Mouse (Mus musculus) ES-E14 (cell line): ENCODE measurements around the gene Clec12a. TPM values are rescaled to one million over a fixed set of nuclear protein-coding genes. Genes with fewer than 3 reads are reported as not detected.

Source experiments
- DNase-seq: peaks from one replicate; pipeline ENCODE4 v3.0.0-alpha.2; 2013; ENCODE audit warnings: low read depth, low spot score
- H3K27ac ChIP-seq: 2 replicates; pipeline ENCODE4 v1.5.1; 2012; ENCODE audit warnings: low read depth, mild to moderate bottlenecking, low read length, moderate library complexity, mixed read lengths; ENCODE audit not compliant: poor library complexity, insufficient read depth, severe bottlenecking
- H3K36me3 ChIP-seq: 2 replicates; pipeline ENCODE4 v1.6.1; 2012; ENCODE audit warnings: mild to moderate bottlenecking, low read length, moderate library complexity, mixed read lengths; ENCODE audit not compliant: control insufficient read depth, poor library complexity, insufficient read depth, severe bottlenecking
- H3K4me1 ChIP-seq, 2 experiments: fragments of 150-350 bp in 1 of 2; sonication (generic) in 1 of 2; 2 replicates each; pipeline ENCODE4 v1.6.1; 2012; ENCODE audit warnings: low read length in 2 of 2, mild to moderate bottlenecking in 1 of 2, mixed read lengths in 1 of 2; ENCODE audit not compliant: control insufficient read depth in 2 of 2, insufficient read depth in 2 of 2, poor library complexity in 1 of 2
- H3K4me3 ChIP-seq, 2 experiments: fragments of 150-350 bp in 1 of 2; sonication (generic) in 1 of 2; 2 replicates each; pipeline ENCODE4 v1.5.1; 2012; ENCODE audit warnings: low read length in 2 of 2, low read depth in 1 of 2, mild to moderate bottlenecking in 1 of 2, mixed read lengths in 1 of 2; ENCODE audit not compliant: insufficient read depth in 1 of 2, poor library complexity in 1 of 2, severe bottlenecking in 1 of 2
- H3K9ac ChIP-seq: 2 replicates; pipeline ENCODE4 v1.6.1; 2012; ENCODE audit warnings: low read depth, mild to moderate bottlenecking, low read length, mixed read lengths; ENCODE audit not compliant: poor library complexity, insufficient read depth, severe bottlenecking
- H3K9me3 ChIP-seq: fragments of 150-350 bp; sonication (generic); 2 replicates; pipeline ENCODE4 v1.6.1; 2012; ENCODE audit warnings: low read depth, mild to moderate bottlenecking, low read length; ENCODE audit not compliant: control insufficient read depth, insufficient read depth
- CHD2 ChIP-seq: IDR thresholded peaks from 2 replicates; pipeline ENCODE4 v1.6.1; 2014; ENCODE audit warnings: mild to moderate bottlenecking, low read depth, low read length, inconsistent platforms
- HCFC1 ChIP-seq: IDR thresholded peaks from 2 replicates; pipeline ENCODE4 v1.6.1; 2012; ENCODE audit warnings: low read length, inconsistent platforms, borderline replicate concordance; ENCODE audit not compliant: insufficient read depth
- MAFK ChIP-seq: IDR thresholded peaks from 2 replicates; pipeline ENCODE4 v1.6.1; 2014; ENCODE audit warnings: mild to moderate bottlenecking, low read depth, low read length, inconsistent platforms; ENCODE audit not compliant: insufficient read depth
- ZC3H11A ChIP-seq: IDR thresholded peaks from 2 replicates; pipeline ENCODE4 v1.6.1; 2012; ENCODE audit warnings: low read depth, mild to moderate bottlenecking, inconsistent platforms, low read length, borderline replicate concordance
- ZNF384 ChIP-seq: IDR thresholded peaks from 2 replicates; pipeline ENCODE4 v1.6.1; 2012; ENCODE audit warnings: low read depth, low read length, inconsistent platforms
- in situ Hi-C, 2 experiments: fragments of 600-800 bp; cut with MboI; formaldehyde crosslinking; loops; one replicate each; pipeline ENCODE4 v1.15.1; 2025; ENCODE audit warnings: low sequenced_read_pairs in 2 of 2, inconsistent platforms in 1 of 2; ENCODE audit not compliant: unreplicated experiment in 2 of 2
- total RNA-seq: library from RNA; depleted of rRNA; stranded (reverse); fragments of 300-350 nt; gene quantifications from 2 replicates; pipeline ENCODE4 v1.2.3, GENCODE M21; 2012

The Clec12a gene
- total RNA-seq, 1 experiment = not detected

- Histone ChIP-seq H3K27ac (no peak overlapping the region), H3K9me3 (no peaks in the 10 kb centered on the region), H3K4me1 (peaks cover 0 to 3% of the 10 kb centered on the region in 2 experiments; a peak in 3 of 4 replicates), H3K4me3 (no peak overlapping the region), H3K9ac (no peak overlapping the region), H3K36me3 (no peaks in the 10 kb centered on the region)
- no peak for DNase-seq
- in situ Hi-C loops = no loop called here
- TF ChIP-seq CHD2 (no peak), MAFK (no peak), HCFC1 (no peak), ZNF384 (no peak)
Observed at GRCm38 (mm10) chr6:129359515-129359914, 17.0 kb downstream of the Clec12a start.

- H3K4me1 ChIP-seq = peaks cover 0 to 3% of the 10 kb centered on the region in 2 experiments; a peak in 3 of 4 replicates
- DNase-seq = peak; percentile 62
- in situ Hi-C loops = loop anchor here in 1 of 2 experiments (10.0 kb wide), 1 partner anchor 509 kb away; no protein-coding TSS in a partner anchor
- H3K9me3 ChIP-seq = no peaks in the 10 kb centered on the region
- TF ChIP-seq ZC3H11A (no peak), MAFK (no peak), CHD2 (no peak), HCFC1 (no peak), ZNF384 (no peak)
- no peaks in the 10 kb centered on the region for H3K36me3 ChIP-seq
- no peak overlapping the region for H3K27ac ChIP-seq
- H3K9ac ChIP-seq = no peak overlapping the region
- no peak overlapping the region for H3K4me3 ChIP-seq
Observed at GRCm38 (mm10) chr6:129363942-129364341, 21.5 kb downstream of the Clec12a start.

DNA sequence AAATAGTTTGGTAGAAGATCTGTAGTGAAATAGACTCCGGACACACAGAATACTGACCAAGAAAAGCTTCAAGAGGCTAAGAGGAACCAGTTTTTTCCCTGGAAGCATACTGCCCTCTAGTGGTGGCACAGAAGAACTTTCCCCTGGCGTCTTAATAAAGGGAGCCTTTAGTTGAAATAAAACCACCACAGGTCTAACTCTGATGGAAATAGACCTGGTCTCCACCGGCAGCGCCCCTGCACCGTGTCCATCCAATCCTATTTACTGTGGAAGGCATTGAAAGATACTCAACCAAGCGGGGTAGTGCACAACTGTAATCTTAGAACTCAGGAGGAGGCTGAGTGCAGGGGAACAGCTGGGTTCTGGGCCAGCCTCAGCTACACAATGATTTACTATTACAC lies 23.5 kb downstream of the Clec12a start:
- DNase-seq = peak; percentile 41
- H3K9ac ChIP-seq = no peak overlapping the region
- H3K36me3 ChIP-seq = no peaks in the 10 kb centered on the region
- peaks cover 0 to 3% of the 10 kb centered on the region in 2 experiments; a peak in 3 of 4 replicates for H3K4me1 ChIP-seq
- no peaks in the 10 kb centered on the region for H3K9me3 ChIP-seq
- TF ChIP-seq ZNF384 = no peak
- peak; percentile 89 for TF ChIP-seq ZC3H11A
- in situ Hi-C loops = loop anchor here in 1 of 2 experiments (10.0 kb wide), 1 partner anchor 511 kb away; no protein-coding TSS in a partner anchor
- H3K4me3 ChIP-seq = no peak overlapping the region
- H3K27ac ChIP-seq = no peak overlapping the region

DNA sequence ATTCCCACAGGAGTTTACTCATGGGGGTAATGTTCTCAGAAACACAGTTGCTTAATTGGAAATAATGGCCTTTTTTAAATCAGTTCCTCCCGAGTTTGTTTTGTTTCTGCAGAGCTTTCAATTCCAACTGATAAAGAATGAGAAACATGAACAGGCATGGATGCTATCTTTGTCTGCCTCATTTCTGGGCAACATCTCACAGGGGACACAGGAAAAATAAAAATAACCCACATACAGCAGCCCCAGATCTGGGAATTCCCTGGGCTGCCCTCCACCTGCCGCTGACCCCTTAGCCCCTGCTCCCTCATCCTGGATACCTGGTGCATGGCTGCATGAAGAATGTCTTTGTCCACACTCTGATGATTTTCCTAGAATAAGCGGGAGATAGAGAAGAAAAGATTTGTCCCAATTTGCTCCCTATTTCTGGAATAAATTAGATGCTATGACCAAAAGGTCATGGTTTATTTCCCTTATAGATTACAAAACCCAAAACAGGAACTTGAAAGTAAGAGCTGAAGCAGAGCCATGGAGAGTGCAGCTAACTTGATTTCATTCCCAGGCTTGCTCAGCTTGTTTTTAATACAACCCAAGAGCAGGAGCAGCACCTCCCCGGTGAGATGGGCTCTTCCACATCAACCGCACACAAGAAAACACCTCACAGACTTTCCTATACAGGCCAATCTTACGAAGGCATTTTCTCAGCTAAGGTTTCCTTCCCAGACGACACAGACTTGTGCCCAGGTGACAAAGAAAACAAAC lies 27.1 kb downstream of the Clec12a start:
- H3K36me3 ChIP-seq = no peaks in the 10 kb centered on the region
- H3K27ac ChIP-seq = no peak overlapping the region
- TF ChIP-seq HCFC1 (no peak), ZNF384 (no peak), MAFK (no peak), CHD2 (no peak), ZC3H11A (no peak)
- no peaks in the 10 kb centered on the region for H3K9me3 ChIP-seq
- H3K4me3 ChIP-seq = no peak overlapping the region
- H3K4me1 ChIP-seq = no peaks in the 10 kb centered on the region
- H3K9ac ChIP-seq = no peak overlapping the region
- in situ Hi-C loops = loop anchor here in 1 of 2 experiments (10.0 kb wide), 1 partner anchor 515 kb away; no protein-coding TSS in a partner anchor
- DNase-seq = no peak

GRCm38 (mm10) chr6:129374937-129375471 lies 32.5 kb downstream of the Clec12a start:
- H3K9me3 ChIP-seq = no peaks in the 10 kb centered on the region
- in situ Hi-C loops = no loop called here
- no peak for DNase-seq
- no peaks in the 10 kb centered on the region for H3K36me3 ChIP-seq
- H3K9ac ChIP-seq = no peak overlapping the region
- H3K27ac ChIP-seq = no peak overlapping the region
- TF ChIP-seq MAFK (peak; percentile 61; the same call in 1 of the 2 replicates), ZNF384 (no peak)
- no peak overlapping the region for H3K4me3 ChIP-seq
- H3K4me1 ChIP-seq = no peaks in the 10 kb centered on the region
